Mouse (Mus musculus) midbrain, embryonic 12.5 days (tissue): Measurements from ENCODE around the gene Mindy4. TPM values are rescaled to one million over a fixed set of nuclear protein-coding genes. Genes with fewer than 3 reads are reported as not detected.

Experiments used
- ATAC-seq: fragments of 200-750 bp; cut with Nextera tagmentation; 2 replicates; pipeline ENCODE4 v1.8.0; 2017; ENCODE audit warnings: low read depth, moderate TSS enrichment, moderate library complexity; ENCODE audit not compliant: low FRiP score
- H3K27ac ChIP-seq: fragments of 300-500 bp; sonication (generic); replicated peaks from 2 replicates; pipeline ENCODE4 v1.5.1; 2016; ENCODE audit warnings: mild to moderate bottlenecking
- H3K27me3 ChIP-seq: fragments of 300-500 bp; sonication (generic); 2 replicates; pipeline ENCODE4 v1.6.1; 2016; ENCODE audit warnings: mild to moderate bottlenecking
- H3K36me3 ChIP-seq: fragments of 300-500 bp; sonication (generic); 2 replicates; pipeline ENCODE4 v1.6.1; 2016
- H3K4me1 ChIP-seq: fragments of 300-500 bp; sonication (generic); 2 replicates; pipeline ENCODE4 v1.6.1; 2016
- H3K4me2 ChIP-seq: fragments of 300-500 bp; sonication (generic); replicated peaks from 2 replicates; pipeline ENCODE4 v1.6.1; 2016; ENCODE audit warnings: mild to moderate bottlenecking, moderate library complexity
- H3K4me3 ChIP-seq: fragments of 300-500 bp; sonication (generic); 2 replicates; pipeline ENCODE4 v1.5.1; 2016; ENCODE audit warnings: mild to moderate bottlenecking
- H3K9ac ChIP-seq: fragments of 300-500 bp; sonication (generic); replicated peaks from 2 replicates; pipeline ENCODE4 v1.6.1; 2016; ENCODE audit warnings: mild to moderate bottlenecking, moderate library complexity
- H3K9me3 ChIP-seq: fragments of 300-500 bp; sonication (generic); 2 replicates; pipeline ENCODE4 v1.6.1; 2016; ENCODE audit warnings: mild to moderate bottlenecking
- WGBS: fragments of 180-500 bp; shearing (Covaris S2); methylation state at CpG from one replicate; pipeline ENCODE4 v1.1.7; 2016; 5-methylcytosine and 5-hydroxymethylcytosine counted together
- polyA plus RNA-seq: library from polyadenylated mRNA; unstranded; fragments of >200 nt; fragmentation: Nextera tagmentation; extraction: Ambion mirVana; gene quantifications from 2 replicates; pipeline ENCODE4 v1.2.1, GENCODE M21; 2016

The Mindy4 gene
- 17.6 and 18.1 TPM in 2 replicates for polyA plus RNA-seq

DNA sequence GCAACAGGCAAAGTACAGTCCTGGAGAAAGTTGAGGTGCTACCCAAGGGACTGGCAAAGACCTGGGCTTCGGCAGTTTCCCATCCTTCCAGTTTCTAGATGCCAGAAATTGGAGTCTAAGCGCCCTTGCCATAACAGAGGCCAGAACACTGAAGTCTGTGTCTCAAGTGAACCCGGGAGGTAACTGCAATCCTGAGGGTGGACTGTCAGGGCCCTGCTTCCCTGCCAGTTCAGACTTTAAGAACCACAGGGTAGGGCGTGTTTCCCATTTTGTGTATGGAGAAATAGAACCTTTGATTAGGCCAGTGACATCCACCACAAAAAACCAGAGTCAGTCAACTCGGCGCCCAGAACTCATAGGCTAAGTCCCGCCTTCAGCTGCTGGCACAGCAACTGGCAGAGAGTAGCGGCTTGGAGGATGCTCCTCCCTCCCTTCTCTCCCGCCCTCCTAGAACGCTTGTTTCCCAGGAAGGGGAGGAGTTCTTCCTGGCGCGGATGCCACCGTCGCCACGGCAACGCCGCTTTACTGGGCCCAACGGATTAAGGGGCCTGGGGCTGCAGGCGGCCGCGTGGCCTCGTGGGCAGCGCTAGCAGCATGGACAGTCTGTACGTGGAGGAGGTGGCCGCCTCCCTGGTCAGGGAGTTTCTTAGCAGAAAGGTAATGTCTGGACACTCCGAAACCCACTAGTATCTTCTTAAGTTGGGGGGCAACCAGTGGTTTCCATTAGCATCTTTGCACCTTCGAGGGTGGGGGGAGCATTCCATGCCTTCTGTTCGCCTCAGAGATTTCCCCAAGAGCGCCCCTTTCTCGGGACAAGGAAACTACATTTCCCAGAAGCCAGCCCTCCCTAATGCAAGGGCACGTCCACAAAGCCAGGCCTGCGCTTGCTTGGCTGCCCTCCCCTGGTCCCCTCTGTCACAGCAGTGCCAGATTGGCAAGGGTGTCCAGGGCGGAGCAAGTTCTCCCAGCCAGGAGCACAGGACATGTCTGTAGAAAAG, at the start of gene Mindy4:
Mindy4 (plus strand) TSS at position 471 of the 998 bp plus-strand sequence.
- 4% methylated on average over 33 of the region's 33 CpGs for WGBS
- Histone ChIP-seq H3K4me3 (peak within 1 kb of the TSS; percentile 37), H3K9ac (peak within 1 kb of the TSS; percentile 47)

GRCm38 (mm10) chr6:55159256-55159655, 43.9 kb upstream of the Mindy4 start:
- Histone ChIP-seq H3K9ac (no peak overlapping the region), H3K27me3 (0 out of 2 replicates have a peak, but pooled peaks cover 5% of the 10 kb centered on the region), H3K4me3 (no peak overlapping the region), H3K4me1 (no peaks in the 10 kb centered on the region), H3K27ac (no peak overlapping the region), H3K9me3 (no peaks in the 10 kb centered on the region), H3K36me3 (no peaks in the 10 kb centered on the region), H3K4me2 (no peak overlapping the region)
- WGBS: 58% methylated on average over 1 of the region's 1 CpGs
- ATAC-seq: no peak

More for the DNA sequence above, at the start of gene Mindy4:
- H3K27ac ChIP-seq: peak within 1 kb of the TSS; percentile 78
- no peaks in the 10 kb centered on the region for H3K9me3 ChIP-seq
- peaks cover 24% of the 10 kb centered on the region for H3K4me1 ChIP-seq
- H3K27me3 ChIP-seq: no peaks in the 10 kb centered on the region
- ATAC-seq: peak; percentile 96
- H3K36me3 ChIP-seq: no peaks in the 10 kb centered on the region
- peak within 1 kb of the TSS; percentile 52 for H3K4me2 ChIP-seq

DNA sequence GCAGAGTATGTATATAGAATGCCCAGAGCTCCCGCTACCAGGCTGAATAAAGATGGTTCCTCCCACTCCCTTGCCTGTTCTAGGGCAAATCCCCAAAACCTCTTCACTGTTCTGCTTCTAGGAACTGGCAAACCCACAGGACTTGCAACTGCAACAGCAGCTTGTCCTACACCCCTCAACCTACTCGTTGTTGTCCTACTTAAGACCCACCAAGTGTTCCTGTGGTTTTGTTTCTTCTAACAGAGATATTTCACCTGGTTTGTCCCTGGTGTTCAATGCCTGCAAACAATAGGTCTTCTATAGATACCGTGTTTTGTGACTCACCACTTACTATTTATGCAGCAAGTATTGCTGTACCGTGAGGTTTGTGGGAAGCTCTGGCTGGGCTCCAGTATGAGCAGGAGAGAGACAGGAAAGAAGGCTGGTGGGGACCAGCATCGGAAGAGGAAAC, 41.8 kb upstream of the Mindy4 start:
- WGBS: 88% methylated on average over 5 of the region's 5 CpGs
- no peak for ATAC-seq

GRCm38 (mm10) chr6:55163046-55163584, 40.1 kb upstream of the Mindy4 start:
- Histone ChIP-seq H3K4me1 (no peaks in the 10 kb centered on the region), H3K9ac (no peak overlapping the region), H3K36me3 (no peaks in the 10 kb centered on the region), H3K4me3 (no peak overlapping the region), H3K4me2 (no peak overlapping the region), H3K27me3 (peaks cover 21% of the 10 kb centered on the region; the same call in 1 of the 2 replicates), H3K9me3 (no peaks in the 10 kb centered on the region), H3K27ac (no peak overlapping the region)
- 79% methylated on average over 8 of the region's 8 CpGs for WGBS
- no peak for ATAC-seq

More for the DNA sequence above, 41.8 kb upstream of the Mindy4 start:
- Histone ChIP-seq H3K36me3 (no peaks in the 10 kb centered on the region), H3K4me2 (no peak overlapping the region), H3K9ac (no peak overlapping the region), H3K27me3 (peaks cover 16% of the 10 kb centered on the region; the same call in 1 of the 2 replicates), H3K4me3 (no peak overlapping the region), H3K27ac (no peak overlapping the region), H3K4me1 (no peaks in the 10 kb centered on the region), H3K9me3 (no peaks in the 10 kb centered on the region)

DNA sequence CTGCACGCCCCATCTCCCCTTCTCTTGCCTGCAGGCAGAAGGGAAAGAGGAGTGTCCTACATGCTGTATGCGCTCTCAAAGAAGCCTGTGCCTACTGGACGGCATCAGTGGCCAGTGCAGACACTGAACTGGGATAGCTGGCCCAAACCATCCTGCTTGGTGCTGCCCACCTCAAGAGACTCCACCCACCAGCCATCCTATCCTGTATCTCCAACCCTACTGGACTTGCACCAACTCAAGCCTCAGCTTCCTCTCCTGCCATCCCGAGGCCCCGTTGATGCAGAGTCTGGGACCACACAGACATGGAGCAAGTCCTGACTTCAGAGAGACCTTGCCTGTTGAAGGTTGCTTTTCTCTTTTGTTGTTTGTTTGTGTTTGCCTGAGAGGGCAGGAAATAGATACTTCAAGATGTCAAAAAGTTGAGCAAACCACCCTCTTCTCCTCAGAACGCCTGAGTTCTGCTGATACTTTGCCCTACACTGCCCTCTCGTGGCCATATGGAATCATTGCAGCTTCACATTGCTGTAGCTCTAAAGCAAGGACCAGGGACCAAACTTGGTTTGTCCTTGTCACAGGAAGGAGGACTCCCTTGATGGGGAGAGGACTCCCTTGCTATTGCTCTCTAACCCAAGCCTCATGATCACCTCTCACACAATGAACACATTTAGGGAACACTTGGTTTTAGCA, 36.3 kb upstream of the Mindy4 start:
- no peak overlapping the region for H3K4me3 ChIP-seq
- H3K9me3 ChIP-seq: no peaks in the 10 kb centered on the region
- H3K4me2 ChIP-seq: no peak overlapping the region
- H3K9ac ChIP-seq: no peak overlapping the region
- 0 out of 2 replicates have a peak, but pooled peaks have one; percentile 27 for ATAC-seq
- peaks cover 23% of the 10 kb centered on the region; the same call in 1 of the 2 replicates for H3K27me3 ChIP-seq
- H3K4me1 ChIP-seq: no peaks in the 10 kb centered on the region
- H3K36me3 ChIP-seq: no peaks in the 10 kb centered on the region
- no peak overlapping the region for H3K27ac ChIP-seq
- WGBS: 52% methylated on average over 7 of the region's 7 CpGs

- WGBS: 69% methylated on average over 5 of the region's 5 CpGs
- no peaks in the 10 kb centered on the region for H3K36me3 ChIP-seq
- H3K4me3 ChIP-seq: no peak overlapping the region
- H3K27ac ChIP-seq: no peak overlapping the region
- no peak for ATAC-seq
- H3K4me1 ChIP-seq: peaks cover 4% of the 10 kb centered on the region
- H3K27me3 ChIP-seq: peaks cover 30% of the 10 kb centered on the region; the same call in 1 of the 2 replicates
- no peak overlapping the region for H3K4me2 ChIP-seq
- no peak overlapping the region for H3K9ac ChIP-seq
- no peaks in the 10 kb centered on the region for H3K9me3 ChIP-seq
Observed at GRCm38 (mm10) chr6:55169818-55170217, 33.4 kb upstream of the Mindy4 start.

DNA sequence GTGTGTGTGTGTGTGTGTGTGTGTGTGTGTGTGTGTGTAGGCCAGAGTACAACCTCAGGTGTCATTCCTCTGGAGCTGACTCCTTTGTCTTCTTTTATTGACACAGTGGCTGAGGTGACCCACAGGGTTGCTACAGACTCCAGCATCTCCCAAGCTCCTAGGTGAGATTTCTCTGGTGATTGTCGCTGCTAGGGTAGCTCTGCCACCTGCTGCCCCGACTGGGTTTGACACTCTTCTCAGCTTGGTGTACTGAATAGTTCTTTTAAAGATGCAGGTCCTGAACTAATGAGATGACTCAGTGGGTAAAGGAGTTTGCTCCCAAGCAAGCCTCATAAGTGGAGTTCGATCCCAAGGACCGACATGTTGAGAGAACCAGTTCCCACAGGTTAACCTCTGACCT, 31.5 kb upstream of the Mindy4 start:
- peaks cover 4% of the 10 kb centered on the region for H3K4me1 ChIP-seq

DNA sequence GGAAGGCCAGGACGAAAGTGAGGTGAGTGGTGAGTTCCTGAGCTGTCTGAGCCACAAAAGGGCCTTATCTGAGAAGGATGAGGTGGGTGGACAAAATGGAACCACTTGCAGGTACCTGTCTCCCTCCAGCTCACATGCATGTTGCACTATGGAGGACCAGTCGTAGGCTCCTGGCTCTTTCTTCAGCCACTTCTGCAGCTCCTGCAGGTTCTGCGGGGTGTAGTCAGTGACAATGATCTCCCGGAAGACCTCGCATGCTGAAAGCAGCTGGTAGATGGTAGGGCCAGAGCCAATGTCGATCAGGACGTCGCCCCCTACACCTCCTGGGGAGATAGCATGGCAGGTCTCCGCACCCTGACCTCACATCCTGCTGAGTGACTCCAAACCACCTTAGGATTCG, 30.0 kb upstream of the Mindy4 start:
- Histone ChIP-seq H3K4me1 (peaks cover 4% of the 10 kb centered on the region), H3K27me3 (peaks cover 34% of the 10 kb centered on the region), H3K9ac (no peak overlapping the region), H3K4me3 (no peak overlapping the region), H3K4me2 (no peak overlapping the region), H3K27ac (no peak overlapping the region), H3K36me3 (no peaks in the 10 kb centered on the region), H3K9me3 (no peaks in the 10 kb centered on the region)
- no peak for ATAC-seq
- WGBS: 54% methylated on average over 10 of the region's 10 CpGs

More for the DNA sequence above, 31.5 kb upstream of the Mindy4 start:
- no peak overlapping the region for H3K4me2 ChIP-seq
- ATAC-seq: no peak
- H3K27me3 ChIP-seq: peaks cover 34% of the 10 kb centered on the region
- no peak overlapping the region for H3K27ac ChIP-seq
- WGBS: 61% methylated on average over 4 of the region's 4 CpGs
- no peak overlapping the region for H3K9ac ChIP-seq
- no peaks in the 10 kb centered on the region for H3K36me3 ChIP-seq
- no peak overlapping the region for H3K4me3 ChIP-seq
- H3K9me3 ChIP-seq: no peaks in the 10 kb centered on the region

DNA sequence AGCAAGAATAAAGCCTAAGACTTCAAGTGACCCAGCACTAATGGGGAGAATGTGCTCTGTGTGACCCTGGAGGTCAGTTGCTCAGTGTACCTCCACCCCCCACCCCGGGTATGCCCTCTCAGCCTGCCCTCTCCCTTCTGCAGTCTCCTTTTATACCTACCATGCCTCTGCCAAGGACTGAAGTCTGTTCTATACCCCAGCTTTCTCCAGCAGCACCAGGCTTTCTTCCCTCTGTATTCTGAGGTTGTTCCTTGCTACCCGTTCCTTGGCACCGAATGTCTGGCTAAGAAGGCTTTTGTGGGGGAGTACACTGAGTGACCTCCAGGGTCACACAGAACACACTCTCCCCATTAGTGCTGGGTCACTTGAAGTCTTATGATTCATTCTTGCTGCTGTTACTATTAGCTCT, 29.2 kb upstream of the Mindy4 start:
- 17% methylated on average over 3 of the region's 3 CpGs for WGBS

DNA sequence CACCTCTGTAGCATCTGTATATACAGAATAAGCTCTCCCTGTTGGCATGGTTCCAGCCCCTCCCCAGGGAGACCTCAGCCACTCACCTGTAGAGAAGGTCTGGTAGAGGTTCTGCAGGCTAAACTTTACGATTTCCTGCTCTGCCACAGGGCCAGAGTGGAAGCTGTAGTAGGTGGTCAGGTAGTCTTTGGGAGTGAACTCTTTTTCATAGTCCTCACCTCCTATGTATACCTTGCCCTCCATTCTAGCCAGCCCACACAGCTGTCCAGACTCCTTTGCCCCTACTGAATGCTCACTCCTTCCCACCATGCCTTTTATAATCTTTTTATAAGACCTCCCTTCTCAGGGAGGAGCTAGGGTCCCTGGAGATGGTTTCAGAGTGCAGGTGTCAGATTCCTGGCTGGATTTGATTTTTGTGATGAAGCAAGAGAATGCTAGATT, 28.4 kb upstream of the Mindy4 start, which contains the start of gene Inmt:
Inmt (minus strand) TSS at position 303 of the 441 bp plus-strand sequence.
- no peak within 1 kb of the TSS for H3K4me3 ChIP-seq
- H3K4me2 ChIP-seq: no peak within 1 kb of the TSS
- no peak for ATAC-seq
- peaks cover 32% of the 10 kb centered on the region for H3K27me3 ChIP-seq
- H3K4me1 ChIP-seq: peaks cover 4% of the 10 kb centered on the region
- H3K27ac ChIP-seq: no peak within 1 kb of the TSS
- no peak within 1 kb of the TSS for H3K9ac ChIP-seq
- H3K9me3 ChIP-seq: no peaks in the 10 kb centered on the region
- no peaks in the 10 kb centered on the region for H3K36me3 ChIP-seq
- 90% methylated on average over 1 of the region's 1 CpGs for WGBS

More for the DNA sequence above, 29.2 kb upstream of the Mindy4 start:
- Histone ChIP-seq H3K4me2 (no peak overlapping the region), H3K27ac (no peak overlapping the region), H3K9me3 (no peaks in the 10 kb centered on the region), H3K27me3 (peaks cover 32% of the 10 kb centered on the region), H3K4me1 (peaks cover 4% of the 10 kb centered on the region), H3K36me3 (no peaks in the 10 kb centered on the region), H3K9ac (no peak overlapping the region), H3K4me3 (no peak overlapping the region)
- ATAC-seq: no peak

GRCm38 (mm10) chr6:55175456-55175855, 27.7 kb upstream of the Mindy4 start:
- Histone ChIP-seq H3K36me3 (no peaks in the 10 kb centered on the region), H3K9ac (no peak overlapping the region), H3K27ac (no peak overlapping the region), H3K9me3 (no peaks in the 10 kb centered on the region), H3K27me3 (peaks cover 32% of the 10 kb centered on the region), H3K4me3 (no peak overlapping the region), H3K4me1 (peaks cover 4% of the 10 kb centered on the region), H3K4me2 (no peak overlapping the region)
- no peak for ATAC-seq
- 56% methylated on average over 2 of the region's 2 CpGs for WGBS
